Mouse (Mus musculus) kidney, adult 2 months (tissue): ENCODE results near the gene Mterf1a.

Experiments used
- CTCF ChIP-seq: fragments of 200-500 bp; conservative IDR thresholded peaks from 2 replicates; pipeline ENCODE4 v1.5.1; 2011; ENCODE audit warnings: low read depth, mild to moderate bottlenecking, control low read depth, low read length, moderate library complexity, mixed read lengths; ENCODE audit not compliant: insufficient read depth, insufficient read length
- POLR2A ChIP-seq: fragments of 200-500 bp; IDR thresholded peaks from one replicate; pipeline ENCODE4 v1.6.1; 2011; ENCODE audit warnings: low read depth, low read length, control low read depth

GRCm38 (mm10) chr5:3938905-3939304, 45.2 kb upstream of the Mterf1a start:
- TF ChIP-seq POLR2A = no peak
- no peak for TF ChIP-seq CTCF
